Mouse (Mus musculus) hematopoietic stem cell, adult 5-6 weeks (primary cell): ENCODE results near the gene Lsr. TPM values are rescaled to one million over a fixed set of nuclear protein-coding genes. Genes with fewer than 3 reads are reported as not detected.
"Not testable (repeated sequence)": the region's sequence is repeated elsewhere in the genome, so short reads cannot be mapped to it uniquely, and the experiment has no call there.

Experiments
- ATAC-seq, 2 experiments: fragments of 125-278 bp in 1 of 2; replicated peaks in 1 of 2; 2 replicates each; pipeline ENCODE4 v1.8.0; 2016 to 2017; ENCODE audit warnings: inconsistent platforms in 2 of 2, mild to moderate bottlenecking in 2 of 2, moderate number of reproducible peaks in 2 of 2, low read depth in 1 of 2, moderate TSS enrichment in 1 of 2; ENCODE audit not compliant: low FRiP score in 2 of 2, poor library complexity in 2 of 2, severe bottlenecking in 2 of 2, insufficient read depth in 1 of 2, low TSS enrichment in 1 of 2
- total RNA-seq: library from RNA; stranded (forward); fragments of 172-1452, 232-1000 nt; gene quantifications from 2 replicates; pipeline ENCODE4 v1.2.3, GENCODE M21; 2017

Gene Lsr
- total RNA-seq, 1 experiment from 2014 or later = 1.2 TPM

DNA sequence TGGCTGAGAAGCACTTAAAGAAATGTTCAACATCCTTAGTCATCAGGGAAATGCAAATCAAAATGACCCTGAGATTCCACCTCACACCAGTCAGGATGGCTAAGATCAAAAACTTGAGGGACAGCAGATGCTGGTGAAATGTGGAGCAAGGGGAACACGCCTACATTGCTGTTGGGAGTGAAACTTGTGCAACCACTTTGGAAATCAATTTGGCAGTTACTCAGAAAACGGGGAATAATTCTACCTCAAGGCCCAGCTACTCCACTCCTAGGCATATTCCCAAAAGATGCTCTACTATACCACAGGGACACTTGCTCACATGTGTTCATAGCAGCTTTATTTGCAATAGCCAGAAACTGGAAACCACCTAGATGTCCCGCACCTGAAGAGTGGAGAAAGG is 23.4 kb downstream of the Lsr start:
- not testable (repeated sequence) for ATAC-seq

DNA sequence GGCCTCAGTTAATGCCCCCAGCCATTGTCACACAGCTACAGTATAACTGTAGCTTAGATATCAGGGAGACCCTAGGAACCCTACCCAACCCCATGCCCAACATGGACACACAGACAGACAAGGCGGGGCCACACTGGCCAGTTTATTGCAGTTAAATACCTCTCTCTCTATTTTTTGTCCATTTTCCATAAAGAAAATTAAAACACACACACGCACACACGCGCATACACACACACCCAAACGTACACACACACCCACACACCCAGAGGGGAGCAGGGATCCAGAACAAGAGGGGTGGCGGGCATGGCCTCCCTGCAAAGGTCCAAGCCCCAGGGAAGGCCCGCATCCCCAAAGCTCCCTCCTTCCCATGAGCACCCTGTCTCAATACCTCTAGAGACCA is 27.4 kb downstream of the Lsr start:
- no peak for ATAC-seq

DNA sequence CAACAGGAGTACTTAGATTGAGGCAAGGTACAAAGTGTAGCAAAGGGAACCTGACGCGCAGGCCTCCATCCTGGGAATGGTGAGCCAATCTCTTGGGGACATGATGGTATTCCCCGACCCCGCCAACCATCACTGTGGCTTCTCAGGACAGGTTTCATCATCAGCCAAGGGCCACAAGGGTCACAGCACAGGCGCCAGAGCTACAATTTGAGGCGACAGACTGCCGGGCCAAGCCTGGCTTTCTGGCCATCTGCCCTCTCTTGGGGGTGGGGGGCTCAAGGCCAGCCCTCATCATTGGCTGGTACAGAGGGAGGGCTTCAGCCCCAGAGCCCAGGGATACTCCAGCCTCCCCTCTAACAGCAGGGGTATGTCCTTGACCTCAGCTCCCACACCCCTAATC is 27.8 kb downstream of the Lsr start:
- ATAC-seq = not testable (repeated sequence)

DNA sequence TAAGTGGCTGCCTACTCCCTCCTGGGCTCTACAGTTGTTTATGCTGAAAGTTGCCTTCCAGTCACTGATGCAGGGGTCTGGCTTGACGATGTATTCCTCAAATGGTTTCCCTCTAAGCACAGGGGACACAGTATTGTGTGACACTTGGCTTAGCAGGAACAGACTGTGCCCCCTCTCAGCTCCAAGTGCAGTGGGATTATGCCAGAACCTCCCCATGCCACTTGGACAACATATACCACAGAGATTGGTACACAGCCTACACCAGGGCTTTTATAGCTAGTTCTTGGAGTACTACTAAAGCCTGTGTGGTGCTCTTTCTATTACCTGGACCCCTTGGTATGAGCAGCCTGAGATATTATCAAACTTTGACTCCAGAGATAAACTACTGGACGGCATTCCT is 28.6 kb downstream of the Lsr start:
- ATAC-seq = not testable (repeated sequence)

DNA sequence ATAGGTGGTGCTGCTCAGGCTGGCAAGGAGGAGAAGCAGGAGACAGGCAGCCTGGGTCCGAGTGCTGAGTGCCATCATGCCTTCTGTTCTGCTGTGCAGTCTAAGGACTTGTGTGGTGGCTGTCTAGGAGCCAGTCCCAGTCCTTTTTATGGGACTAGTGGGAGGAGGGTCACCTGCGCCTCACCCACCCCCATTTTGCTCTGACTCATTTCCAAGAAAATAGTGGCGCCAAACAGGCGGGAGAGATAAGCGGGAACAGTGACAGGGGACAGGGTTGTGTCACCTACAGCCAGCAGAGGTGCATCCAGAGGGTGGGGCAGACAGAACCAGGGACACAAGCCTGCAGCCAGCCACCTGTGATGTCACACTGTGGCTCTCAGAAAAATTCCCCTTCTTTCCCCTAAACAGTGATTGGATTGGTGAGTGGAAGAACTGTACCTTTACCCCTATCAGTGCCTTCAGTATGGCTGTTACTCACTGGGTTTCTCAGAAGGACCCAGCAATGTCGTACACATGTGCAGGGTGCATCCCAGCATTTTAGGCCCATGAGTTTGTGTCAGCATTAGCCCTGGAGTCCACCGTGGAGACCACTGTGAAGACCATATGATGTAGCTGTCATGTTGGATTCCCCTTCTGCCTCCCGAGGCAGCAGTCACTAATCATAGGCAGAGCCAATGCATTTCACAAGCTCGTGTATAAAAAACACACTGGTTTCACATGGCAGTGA is 29.2 kb downstream of the Lsr start, which contains the start of gene Hamp:
Hamp (minus strand) TSS at position 124 of the 727 bp plus-strand sequence.
- no peak for ATAC-seq

DNA sequence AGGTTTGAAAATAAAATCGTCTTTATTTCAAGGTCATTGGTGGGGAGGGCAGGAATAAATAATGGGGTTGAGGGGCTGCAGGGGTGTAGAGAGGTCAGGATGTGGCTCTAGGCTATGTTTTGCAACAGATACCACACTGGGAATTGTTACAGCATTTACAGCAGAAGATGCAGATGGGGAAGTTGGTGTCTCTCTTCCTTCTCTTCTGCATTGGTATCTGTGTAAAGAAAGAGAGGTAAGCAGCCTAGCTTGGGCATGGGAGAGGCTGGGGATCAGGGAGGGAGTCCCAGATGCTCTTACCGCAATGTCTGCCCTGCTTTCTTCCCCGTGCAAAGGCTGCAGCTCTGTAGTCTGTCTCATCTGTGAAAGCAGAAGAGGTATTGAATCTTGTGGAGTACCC is 30.9 kb downstream of the Lsr start:
- ATAC-seq = peak in 1 of 2 experiments; percentile 26; a peak in 1 of 4 replicates

DNA sequence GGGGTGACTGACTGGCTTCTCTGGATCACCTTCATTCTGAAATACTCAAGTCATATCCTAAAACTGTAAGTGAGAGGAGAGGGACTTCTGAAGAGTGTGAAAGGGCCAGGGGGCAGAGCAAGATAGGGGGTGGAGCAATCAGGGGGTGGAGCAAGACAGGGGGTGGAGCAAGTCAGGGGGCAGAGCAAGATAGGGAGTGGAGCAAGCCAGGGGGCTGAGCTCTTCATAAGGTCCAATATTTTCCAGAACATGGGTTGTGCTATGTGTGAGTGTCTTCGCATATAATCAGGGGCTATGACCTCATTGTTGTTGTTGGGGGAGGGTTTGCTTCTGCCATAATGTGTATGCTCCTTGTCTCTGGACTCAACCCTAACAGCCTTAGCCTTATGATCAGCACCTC is 33.2 kb downstream of the Lsr start:
- not testable (repeated sequence) for ATAC-seq

DNA sequence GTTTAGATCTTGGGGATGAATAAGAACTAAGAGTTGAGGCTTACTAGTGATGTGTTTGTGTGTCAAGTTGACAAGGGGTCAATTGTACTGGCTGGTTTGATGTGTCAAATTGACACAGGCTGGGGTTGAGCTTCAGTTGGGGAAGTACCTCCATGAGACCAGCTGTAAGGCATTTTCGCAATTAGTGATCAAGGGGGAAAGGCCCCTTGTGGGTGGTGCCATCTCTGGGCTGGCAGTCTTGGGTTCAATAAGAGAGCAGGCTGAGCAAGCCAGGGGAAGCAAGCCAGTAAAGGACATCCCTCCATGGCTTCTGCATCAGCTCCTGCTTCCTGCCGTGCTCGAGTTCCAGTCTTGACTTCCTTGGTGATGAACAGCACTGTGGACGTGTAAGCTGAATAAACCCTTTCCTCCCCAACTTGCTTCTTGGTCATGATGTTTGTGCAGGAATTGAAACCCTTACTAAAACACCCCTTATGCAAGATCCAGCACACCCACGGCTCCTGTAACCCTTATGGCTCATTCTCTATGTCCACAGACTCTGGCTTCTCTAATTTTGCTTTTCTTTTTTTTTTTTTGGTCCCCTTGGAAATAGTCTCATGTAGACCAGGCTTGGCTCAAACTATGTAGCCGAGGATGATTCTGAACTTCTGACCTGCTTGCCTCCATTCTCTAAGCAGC is 37.7 kb downstream of the Lsr start:
- not testable (repeated sequence) for ATAC-seq

DNA sequence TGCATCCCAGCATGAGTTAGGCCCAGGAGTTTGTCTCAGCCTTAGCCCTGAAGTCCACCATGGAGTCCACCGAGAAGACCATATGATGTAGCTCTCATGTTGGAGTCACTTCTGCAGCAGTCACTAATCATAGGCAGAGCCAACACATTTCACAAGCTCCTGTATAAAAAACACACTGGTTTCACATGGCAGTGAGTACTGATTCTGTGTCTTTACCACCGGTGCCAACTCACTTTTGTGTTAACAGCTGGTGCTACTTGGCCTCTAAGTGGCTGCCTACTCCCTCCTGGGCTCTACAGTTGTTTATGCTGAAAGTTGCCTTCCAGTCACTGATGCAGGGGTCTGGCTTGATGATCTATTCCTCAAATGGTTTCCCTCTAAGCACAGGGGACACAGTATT is 48.7 kb downstream of the Lsr start, which contains the start of gene Hamp2:
Hamp2 (minus strand) TSS at position 101 of the 400 bp plus-strand sequence.
- not testable (repeated sequence) for ATAC-seq

DNA sequence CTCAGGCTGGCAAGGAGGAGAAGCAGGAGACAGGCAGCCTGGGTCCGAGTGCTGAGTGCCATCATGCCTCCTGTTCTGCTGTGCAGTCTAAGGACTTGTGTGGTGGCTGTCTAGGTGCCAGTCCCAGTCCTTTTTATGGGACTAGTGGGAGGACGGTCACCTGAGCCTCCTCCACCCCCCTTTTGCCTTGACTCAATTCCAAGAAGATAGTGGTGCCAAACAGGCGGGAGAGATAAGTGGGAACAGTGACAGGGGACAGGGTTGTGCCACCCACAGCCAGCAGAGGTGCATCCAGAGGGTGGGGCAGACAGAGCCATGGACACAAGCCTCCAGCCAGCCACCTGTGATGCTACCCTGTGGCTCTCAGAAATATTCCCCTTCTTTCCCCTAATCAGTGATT is 49.2 kb downstream of the Lsr start:
- ATAC-seq = no peak

DNA sequence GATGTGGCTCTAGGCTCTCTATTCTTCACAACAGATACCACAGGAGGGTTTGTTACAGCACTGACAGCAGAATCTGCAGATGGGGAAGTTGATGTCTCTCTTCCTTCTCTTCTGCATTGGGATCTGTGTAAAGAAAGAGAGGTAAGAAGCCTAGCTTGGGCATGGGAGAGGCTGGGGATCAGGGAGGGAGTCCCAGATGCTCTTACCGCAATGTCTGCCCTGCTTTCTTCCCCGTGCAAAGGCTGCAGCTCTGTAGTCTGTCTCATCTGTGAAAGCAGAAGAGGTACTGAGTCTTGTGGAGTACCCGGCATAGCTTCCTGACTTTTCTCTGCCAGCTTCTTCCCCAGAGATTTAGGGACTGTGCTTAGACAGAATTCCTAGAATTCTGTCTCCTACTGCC is 50.8 kb downstream of the Lsr start:
- ATAC-seq = not testable (repeated sequence)

DNA sequence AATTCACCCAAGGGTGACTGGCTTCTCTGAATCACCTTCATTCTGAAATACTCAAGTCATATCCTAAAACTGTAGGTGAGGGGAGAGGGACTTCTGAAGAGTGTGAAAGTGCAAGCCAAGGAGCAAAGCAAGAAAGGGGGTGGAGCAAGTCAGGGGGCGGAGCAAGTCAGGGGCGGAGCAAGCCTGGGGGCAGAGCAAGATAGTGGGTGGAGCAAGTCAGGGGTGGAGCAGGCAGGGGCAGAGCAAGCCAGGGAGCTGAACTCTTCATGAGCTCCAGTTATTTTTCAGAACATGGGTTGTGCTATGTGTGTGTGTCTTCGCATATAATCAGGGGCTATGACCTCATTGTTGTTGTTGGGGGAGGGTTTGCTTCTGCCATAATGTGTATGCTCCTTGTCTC is 53.0 kb downstream of the Lsr start:
- peak in 1 of 2 experiments; percentile 47; a peak in 1 of 4 replicates for ATAC-seq

DNA sequence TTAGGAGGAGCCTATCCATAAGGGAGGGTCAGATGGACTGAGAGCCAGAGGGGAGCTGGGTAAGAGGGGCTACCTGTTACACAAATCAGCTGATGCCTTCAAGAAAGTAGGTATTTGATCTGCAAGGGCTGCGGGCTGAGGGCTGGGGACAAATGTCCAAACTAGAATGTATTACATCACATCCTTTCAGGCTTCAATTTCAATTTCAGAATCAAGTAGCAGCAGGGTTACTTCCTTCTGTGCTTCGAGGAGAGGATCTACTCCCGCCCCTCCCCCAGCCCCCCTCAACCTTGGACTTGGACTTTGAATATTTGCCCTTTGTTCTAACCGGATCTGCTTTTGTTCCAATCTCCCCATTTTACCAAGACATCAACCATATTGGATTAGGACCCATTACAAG is 56.0 kb downstream of the Lsr start:
- ATAC-seq = peak in 1 of 2 experiments; percentile 35; a peak in 2 of 4 replicates

DNA sequence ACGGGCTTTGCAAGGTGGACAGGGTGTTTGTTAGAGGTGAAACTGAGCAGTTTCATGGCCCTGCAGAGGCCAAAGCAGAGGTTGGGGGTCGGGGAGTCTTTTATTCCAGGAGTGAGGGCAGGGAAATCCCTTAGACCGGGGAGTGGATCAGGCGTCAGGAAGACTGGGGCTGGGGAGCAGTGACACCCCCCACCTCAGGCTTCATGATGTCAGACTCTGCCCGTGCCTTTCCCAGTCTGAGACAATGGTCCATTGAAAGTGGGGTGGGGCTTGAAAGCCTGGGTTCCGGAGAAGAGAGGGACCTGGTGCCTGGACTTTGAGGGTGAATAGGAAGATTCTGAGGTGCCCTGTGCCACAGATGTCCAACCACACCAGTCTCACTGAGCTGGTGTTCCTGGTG is 56.6 kb downstream of the Lsr start:
- no peak for ATAC-seq

DNA sequence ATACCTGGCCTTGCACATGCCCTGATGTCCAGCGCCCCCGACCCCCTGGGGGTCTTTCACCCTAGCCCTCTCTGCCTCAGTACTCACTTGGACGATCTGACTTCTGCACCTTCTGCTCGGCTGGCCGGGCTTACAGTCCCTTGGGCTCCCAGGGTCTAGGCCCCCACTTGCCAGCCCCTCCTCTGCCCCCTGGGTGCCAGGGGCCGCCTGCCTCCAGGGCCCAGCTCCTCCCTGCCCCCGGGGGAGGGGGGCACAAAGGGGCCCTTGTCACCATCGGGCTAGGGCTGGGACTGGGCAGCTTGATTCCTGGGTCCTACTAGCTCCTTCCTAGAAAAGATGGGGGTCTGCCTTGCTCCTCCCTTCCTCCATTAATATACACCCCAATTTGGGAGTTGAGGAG is 58.5 kb downstream of the Lsr start, which contains the start of gene Mag:
Mag (minus strand) TSS at position 142 of the 400 bp plus-strand sequence.
- ATAC-seq = no peak

DNA sequence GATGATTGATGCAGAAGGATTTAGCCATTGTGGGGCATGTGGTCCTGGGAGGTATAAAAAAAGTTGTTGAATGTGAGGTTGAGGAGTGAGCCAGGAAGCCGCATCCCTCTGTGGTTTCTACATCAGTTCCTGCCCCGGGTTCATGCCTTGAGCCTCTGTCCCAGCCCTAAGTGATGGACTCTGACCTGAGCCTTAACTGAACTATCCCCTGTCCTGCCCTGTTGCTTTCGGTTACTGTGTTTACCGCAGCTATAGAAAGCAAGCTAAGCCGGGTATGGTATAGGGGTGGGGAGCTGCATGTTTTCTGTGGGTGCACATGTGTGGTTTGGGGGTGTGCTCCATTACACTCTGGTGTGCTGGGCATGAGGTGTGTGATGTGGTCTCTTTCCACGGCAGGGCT is 63.5 kb downstream of the Lsr start:
- ATAC-seq = peak; percentile 29 to 35; a peak in 2 of 4 replicates

DNA sequence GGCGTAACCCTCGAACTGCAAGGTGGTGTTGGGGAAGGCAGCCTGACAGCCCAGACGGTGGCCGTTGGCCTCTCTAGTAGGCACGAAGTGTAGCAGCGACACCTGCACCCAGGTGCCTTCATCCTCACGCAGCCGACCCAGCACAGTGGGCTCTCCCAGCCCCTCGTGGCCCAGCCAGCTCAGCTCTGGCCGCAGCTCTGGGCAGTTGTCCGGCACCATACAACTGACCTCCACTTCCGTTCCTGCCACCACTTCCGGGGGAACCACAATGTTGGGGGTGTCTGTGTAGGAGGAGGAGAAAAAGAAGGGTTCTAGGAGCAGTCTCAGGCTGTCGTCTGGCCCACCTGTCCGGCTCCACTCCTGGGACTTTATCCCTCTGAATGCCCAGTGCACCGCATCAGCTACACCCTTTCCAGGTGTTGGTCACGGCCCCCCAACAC is 64.3 kb downstream of the Lsr start:
- ATAC-seq = no peak; a peak in 1 of 4 replicates

DNA sequence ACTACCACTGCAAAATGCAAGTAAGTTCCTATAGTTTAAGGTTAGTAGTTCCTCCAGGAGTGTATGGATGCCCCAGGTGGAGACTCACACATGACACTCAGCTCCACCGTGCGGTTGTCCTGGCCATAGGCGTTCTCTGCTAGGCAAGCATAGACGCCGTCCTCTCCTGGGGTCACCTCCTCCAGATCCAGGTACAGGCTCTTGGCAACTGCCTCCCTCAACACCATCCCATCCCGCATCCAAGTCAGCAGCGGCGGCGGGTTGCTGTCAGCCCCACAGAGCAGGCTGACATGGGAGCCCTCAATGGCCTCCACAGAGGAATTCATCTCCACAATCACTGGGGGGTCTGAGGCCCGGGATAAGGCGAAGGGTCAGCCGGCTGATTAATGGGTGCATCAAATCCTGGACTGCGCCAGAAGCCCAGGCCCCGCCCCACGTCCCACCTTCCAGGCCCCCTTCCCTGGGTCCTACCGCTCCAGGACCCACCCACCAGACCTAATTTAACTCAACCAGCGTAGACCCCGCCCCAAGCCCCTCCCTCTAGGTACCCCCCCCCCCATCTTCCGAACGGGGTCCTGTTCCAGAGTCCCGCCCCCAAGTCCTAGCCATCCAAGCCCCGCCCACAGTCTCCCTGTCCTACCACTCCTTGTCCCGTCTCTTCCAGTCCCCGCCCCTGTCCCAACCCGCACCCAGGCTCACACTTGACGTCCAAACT is 64.8 kb downstream of the Lsr start:
- ATAC-seq = peak; percentile 39 to 61; a peak in 1 of 4 replicates
